Mouse (Mus musculus) CH12F3 (cell line): ENCODE measurements around the gene Gm15128.
"Not testable (repeated sequence)": the region's sequence is repeated elsewhere in the genome, so short reads cannot be mapped to it uniquely, and the experiment has no call there.

Source experiments
- in situ Hi-C: fragments of 300-500 bp; cut with MboI; formaldehyde crosslinking; loops from 2 replicates; pipeline ENCODE4 v1.14.3; 2020; ENCODE audit warnings: low sequenced_read_pairs

Gene Gm15128

DNA sequence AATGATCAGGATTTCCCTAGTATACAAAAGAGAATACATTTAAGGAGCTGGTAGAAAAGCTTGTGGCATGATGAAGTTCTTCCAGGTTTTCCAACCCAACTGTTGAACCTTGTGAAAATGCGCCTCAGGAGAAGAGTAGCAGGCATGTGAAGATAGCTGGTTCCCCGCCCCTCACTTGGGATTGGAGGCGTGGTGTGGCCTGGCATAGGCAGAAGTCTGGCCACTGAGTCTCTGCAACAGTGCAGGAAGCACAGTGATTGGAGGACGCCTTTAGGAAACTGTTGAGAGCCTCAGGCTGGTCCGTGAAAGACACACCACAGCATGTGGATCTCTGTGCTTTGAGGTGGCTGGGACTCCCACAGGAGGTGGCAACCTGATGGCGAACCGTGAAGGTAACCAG, at the start of gene Gm15128:
TSS of gene Gm15128 (plus strand) at position 301 of the 400 bp plus-strand sequence.
- in situ Hi-C loops = not testable (repeated sequence)
